Mouse (Mus musculus): Measurements from ENCODE around the gene Gstm4.

Gstm4 gene

GRCm38 (mm10) chr3:108044394-108045140 lies at the start of gene Gstm4:
Gene Gstm4, minus strand, starts transcription at chr3:108044894.
- peak; percentile 85 for DNase-seq (ENCODE audit: low spot score)

- DNase-seq (ENCODE audit: low spot score): no peak
These were observed 49.5 kb upstream of the Gstm4 start for GRCm38 (mm10) chr3:108094146-108094545.

GRCm38 (mm10) chr3:108093306-108093705 lies 48.6 kb upstream of the Gstm4 start:
- DNase-seq (ENCODE audit: low spot score): no peak

- no peak for DNase-seq (ENCODE audit: low spot score)
These were observed 47.9 kb upstream of the Gstm4 start, which contains the start of gene Gnat2 for GRCm38 (mm10) chr3:108092536-108093115. Gene Gnat2, plus strand, starts transcription at chr3:108092789.

- no peak for DNase-seq (ENCODE audit: low spot score)
These were observed 47.3 kb upstream of the Gstm4 start for GRCm38 (mm10) chr3:108092030-108092429.

GRCm38 (mm10) chr3:108090561-108090960 lies 45.9 kb upstream of the Gstm4 start:
- no peak for DNase-seq (ENCODE audit: low spot score)

GRCm38 (mm10) chr3:108089916-108090315 lies 45.2 kb upstream of the Gstm4 start:
- DNase-seq (ENCODE audit: low spot score): no peak

GRCm38 (mm10) chr3:108088842-108089380 lies 44.2 kb upstream of the Gstm4 start:
- DNase-seq (ENCODE audit: low spot score): no peak

- no peak for DNase-seq (ENCODE audit: low spot score)
These were observed 42.6 kb upstream of the Gstm4 start for GRCm38 (mm10) chr3:108087329-108087728.

- peak; percentile 74 for DNase-seq (ENCODE audit: low spot score)
These were observed 41.8 kb upstream of the Gstm4 start, which contains the start of gene Ampd2 for GRCm38 (mm10) chr3:108086470-108086979. Gene Ampd2, minus strand, starts transcription at chr3:108086651.

GRCm38 (mm10) chr3:108085721-108086469 lies 41.2 kb upstream of the Gstm4 start:
- DNase-seq (ENCODE audit: low spot score): no peak

GRCm38 (mm10) chr3:108085281-108085720 lies 40.6 kb upstream of the Gstm4 start:
- DNase-seq (ENCODE audit: low spot score): peak; percentile 82

- DNase-seq (ENCODE audit: low spot score): no peak
These were observed 40.1 kb upstream of the Gstm4 start for GRCm38 (mm10) chr3:108084767-108085270.

- DNase-seq (ENCODE audit: low spot score): no peak
These were observed 39.3 kb upstream of the Gstm4 start for GRCm38 (mm10) chr3:108083904-108084407.

- no peak for DNase-seq (ENCODE audit: low spot score)
These were observed 38.5 kb upstream of the Gstm4 start for GRCm38 (mm10) chr3:108083161-108083560.

- DNase-seq (ENCODE audit: low spot score): no peak
These were observed 37.7 kb upstream of the Gstm4 start for GRCm38 (mm10) chr3:108082251-108082875.

GRCm38 (mm10) chr3:108081681-108082080 lies 37.0 kb upstream of the Gstm4 start:
- no peak for DNase-seq (ENCODE audit: low spot score)

GRCm38 (mm10) chr3:108076836-108077235 lies 32.1 kb upstream of the Gstm4 start:
- DNase-seq (ENCODE audit: low spot score): no peak

- no peak for DNase-seq (ENCODE audit: low spot score)
These were observed 28.4 kb upstream of the Gstm4 start for GRCm38 (mm10) chr3:108072983-108073569.

GRCm38 (mm10) chr3:108070295-108071293 lies 25.9 kb upstream of the Gstm4 start:
- peak; percentile 72 for DNase-seq (ENCODE audit: low spot score)
